Mouse (Mus musculus) liver, postnatal 0 days (tissue): Measurements from ENCODE around the gene Rnf41.
A peak's percentile ranks its signal among the peaks of the same experiment; 100 is the strongest.

Source experiments
- CTCF ChIP-seq: sonication (generic); IDR thresholded peaks from 2 replicates; pipeline ENCODE4 v1.5.1; 2016; ENCODE audit warnings: antibody characterized with exemption, low read depth
- EP300 ChIP-seq: IDR thresholded peaks from 2 replicates; pipeline ENCODE4 v1.6.1; 2016; ENCODE audit warnings: antibody characterized with exemption, low read depth, mild to moderate bottlenecking

DNA sequence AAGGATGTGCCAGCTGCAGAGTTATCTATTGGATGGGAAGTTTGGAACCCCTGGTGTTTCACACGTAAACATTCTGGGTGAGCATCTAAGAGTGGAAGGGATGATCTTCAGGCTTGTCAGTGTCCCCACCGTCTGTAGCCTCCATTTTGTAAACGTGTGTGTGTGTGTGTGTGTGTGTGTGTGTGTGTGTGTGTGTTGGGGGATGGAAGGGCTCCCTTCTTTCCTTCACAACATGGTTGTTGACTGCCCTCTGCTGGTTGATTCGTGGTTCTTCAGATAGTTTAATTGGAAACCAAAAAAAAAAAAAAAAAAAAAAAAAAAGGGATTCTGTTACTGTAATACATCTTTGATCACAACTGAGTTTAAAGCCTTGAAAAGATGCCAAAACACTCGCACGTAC lies 43.8 kb downstream of the Rnf41 start:
- peak; percentile 80 for TF ChIP-seq CTCF
- TF ChIP-seq EP300, result no peak
